Mouse (Mus musculus) neural tube, embryonic 15.5 days (tissue): ENCODE measurements around the gene Ppp1r12a. TPM values are rescaled to one million over a fixed set of nuclear protein-coding genes. Genes with fewer than 3 reads are reported as not detected.

Experiments used
- ATAC-seq: fragments of 200-750 bp; cut with Nextera tagmentation; 2 replicates; pipeline ENCODE4 v1.8.0; 2017; ENCODE audit warnings: mild to moderate bottlenecking, moderate TSS enrichment, moderate library complexity; ENCODE audit not compliant: low FRiP score
- H3K27ac ChIP-seq: fragments of 300-500 bp; sonication (generic); replicated peaks from 2 replicates; pipeline ENCODE4 v1.5.1; 2015; ENCODE audit warnings: mild to moderate bottlenecking, inconsistent platforms
- H3K27me3 ChIP-seq: fragments of 300-500 bp; sonication (generic); replicated peaks from 2 replicates; pipeline ENCODE4 v1.6.1; 2015; ENCODE audit warnings: inconsistent platforms
- H3K36me3 ChIP-seq: fragments of 300-500 bp; sonication (generic); 2 replicates; pipeline ENCODE4 v1.6.1; 2015; ENCODE audit warnings: inconsistent platforms
- H3K4me1 ChIP-seq: fragments of 300-500 bp; sonication (generic); 2 replicates; pipeline ENCODE4 v1.6.1; 2015; ENCODE audit warnings: inconsistent platforms
- H3K4me2 ChIP-seq: fragments of 300-500 bp; sonication (generic); 2 replicates; pipeline ENCODE4 v1.6.1; 2015; ENCODE audit warnings: inconsistent platforms, mild to moderate bottlenecking, moderate library complexity
- H3K4me3 ChIP-seq: fragments of 300-500 bp; sonication (generic); replicated peaks from 2 replicates; pipeline ENCODE4 v1.5.1; 2015; ENCODE audit warnings: mild to moderate bottlenecking, inconsistent platforms
- H3K9ac ChIP-seq: fragments of 300-500 bp; sonication (generic); replicated peaks from 2 replicates; pipeline ENCODE4 v1.6.1; 2015; ENCODE audit warnings: mild to moderate bottlenecking, inconsistent platforms
- H3K9me3 ChIP-seq: fragments of 300-500 bp; sonication (generic); replicated peaks from 2 replicates; pipeline ENCODE4 v1.6.1; 2016; ENCODE audit warnings: inconsistent platforms
- WGBS: fragments of 180-500 bp; shearing (Covaris S2); methylation state at CpG from one replicate; pipeline ENCODE4 v1.1.7; 2015; ENCODE audit warnings: mixed read lengths; 5-methylcytosine and 5-hydroxymethylcytosine counted together
- polyA plus RNA-seq: library from polyadenylated mRNA; unstranded; fragments of >200 nt; fragmentation: Nextera tagmentation; extraction: Ambion mirVana; gene quantifications from 2 replicates; pipeline ENCODE4 v1.2.1, GENCODE M21; 2015

Ppp1r12a gene
- 63.4 and 73.3 TPM in 2 replicates for polyA plus RNA-seq

DNA sequence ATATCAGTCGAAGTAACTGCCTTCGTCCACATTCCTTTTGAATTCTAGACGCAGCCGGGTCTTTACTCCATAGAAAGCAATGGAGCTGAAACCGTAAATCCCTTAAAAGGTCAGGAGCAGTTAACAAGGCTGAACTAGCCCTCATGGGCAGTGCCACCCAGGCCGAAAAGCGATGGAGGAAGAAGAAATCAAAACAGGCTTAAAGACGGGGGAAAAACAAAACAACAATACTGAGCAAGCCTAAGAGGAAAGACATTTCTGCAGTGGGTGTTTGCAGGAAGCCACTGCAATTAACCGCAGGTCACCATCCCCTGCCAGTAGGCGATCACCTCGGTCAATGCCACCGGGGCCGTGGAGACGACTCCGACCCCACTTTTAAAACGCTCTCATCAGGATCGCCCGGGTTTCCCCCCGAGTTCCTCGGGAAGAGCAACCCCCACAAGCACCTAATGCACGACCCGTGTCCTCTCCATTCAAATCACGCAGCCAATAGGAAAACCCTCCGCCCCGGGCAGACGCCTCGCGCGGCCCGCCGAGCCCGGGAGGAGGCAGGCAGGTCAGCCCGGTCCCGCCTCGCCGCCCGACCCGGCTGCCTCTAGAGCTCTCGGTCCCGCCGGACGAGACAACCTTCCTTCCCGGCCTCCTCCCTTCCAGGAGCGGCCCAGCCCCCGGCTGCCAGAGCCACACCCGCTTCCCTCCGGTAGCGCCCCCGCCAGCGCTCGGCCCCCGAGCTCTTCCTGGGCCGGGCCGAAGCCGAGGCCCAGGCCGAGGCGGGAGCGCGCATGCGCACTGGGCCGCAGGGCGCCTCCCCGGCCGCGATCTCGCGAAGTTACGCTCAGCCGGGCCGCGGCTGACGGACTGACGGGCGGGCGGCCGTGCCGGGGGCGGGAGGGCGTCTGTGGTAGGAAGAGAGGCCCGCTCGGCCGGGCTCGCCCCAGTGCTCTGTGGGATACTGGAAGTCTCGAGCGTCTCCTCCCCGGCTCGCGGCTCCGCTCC is at the start of gene Ppp1r12a:
Gene Ppp1r12a, plus strand, starts transcription at position 933 of the 996 bp plus-strand sequence.
- Histone ChIP-seq H3K9me3 (no peaks in the 10 kb centered on the region), H3K4me2 (peak within 1 kb of the TSS; percentile 67), H3K27ac (peak within 1 kb of the TSS; percentile 97), H3K36me3 (no peaks in the 10 kb centered on the region), H3K4me3 (peak within 1 kb of the TSS; percentile 99), H3K27me3 (no peaks in the 10 kb centered on the region), H3K4me1 (peaks cover 30% of the 10 kb centered on the region), H3K9ac (peak within 1 kb of the TSS; percentile 100)
- under 1% methylated on average over 87 of the region's 89 CpGs for WGBS
- ATAC-seq: peak; percentile 94

GRCm38 (mm10) chr10:108113361-108114237 is 48.4 kb upstream of the Ppp1r12a start:
- 58% methylated on average over 17 of the region's 17 CpGs for WGBS
- no peak overlapping the region for H3K9ac ChIP-seq

GRCm38 (mm10) chr10:108118200-108119163 is 43.5 kb upstream of the Ppp1r12a start:
- whole genome bisulfite sequencing: 81% methylated on average over 13 of the region's 13 CpGs
- ATAC-seq: no peak
- no peak overlapping the region for H3K4me2 ChIP-seq
- H3K36me3 ChIP-seq: no peaks in the 10 kb centered on the region
- H3K27me3 ChIP-seq: no peaks in the 10 kb centered on the region
- H3K9me3 ChIP-seq: no peaks in the 10 kb centered on the region
- H3K4me3 ChIP-seq: no peak overlapping the region
- no peaks in the 10 kb centered on the region for H3K4me1 ChIP-seq
- no peak overlapping the region for H3K27ac ChIP-seq
- no peak overlapping the region for H3K9ac ChIP-seq

More at GRCm38 (mm10) chr10:108113361-108114237, 48.4 kb upstream of the Ppp1r12a start:
- no peaks in the 10 kb centered on the region for H3K36me3 ChIP-seq
- no peak overlapping the region for H3K27ac ChIP-seq
- H3K4me3 ChIP-seq: peak overlapping the region; percentile 24; the same call in 1 of the 2 replicates
- peak overlapping the region; percentile 47 for H3K4me2 ChIP-seq
- H3K4me1 ChIP-seq: no peaks in the 10 kb centered on the region
- ATAC-seq: peak; percentile 45; the same call in 1 of the 2 replicates
- H3K27me3 ChIP-seq: no peaks in the 10 kb centered on the region
- no peaks in the 10 kb centered on the region for H3K9me3 ChIP-seq

- H3K27me3 ChIP-seq: no peaks in the 10 kb centered on the region
- H3K4me2 ChIP-seq: no peak overlapping the region
- no peaks in the 10 kb centered on the region for H3K4me1 ChIP-seq
- 88% methylated on average over 1 of the region's 1 CpGs for WGBS
- H3K27ac ChIP-seq: no peak overlapping the region
- H3K36me3 ChIP-seq: no peaks in the 10 kb centered on the region
- no peaks in the 10 kb centered on the region for H3K9me3 ChIP-seq
- no peak overlapping the region for H3K9ac ChIP-seq
- H3K4me3 ChIP-seq: no peak overlapping the region
- ATAC-seq: no peak
Measured at GRCm38 (mm10) chr10:108119416-108119815, 42.6 kb upstream of the Ppp1r12a start.

GRCm38 (mm10) chr10:108124934-108125599 is 36.9 kb upstream of the Ppp1r12a start:
- WGBS: 81% methylated on average over 3 of the region's 3 CpGs
- no peak overlapping the region for H3K4me3 ChIP-seq
- no peak overlapping the region for H3K27ac ChIP-seq
- ATAC-seq: no peak
- H3K27me3 ChIP-seq: no peaks in the 10 kb centered on the region
- no peaks in the 10 kb centered on the region for H3K9me3 ChIP-seq
- H3K4me2 ChIP-seq: no peak overlapping the region
- H3K9ac ChIP-seq: no peak overlapping the region
- H3K36me3 ChIP-seq: no peaks in the 10 kb centered on the region
- no peaks in the 10 kb centered on the region for H3K4me1 ChIP-seq

DNA sequence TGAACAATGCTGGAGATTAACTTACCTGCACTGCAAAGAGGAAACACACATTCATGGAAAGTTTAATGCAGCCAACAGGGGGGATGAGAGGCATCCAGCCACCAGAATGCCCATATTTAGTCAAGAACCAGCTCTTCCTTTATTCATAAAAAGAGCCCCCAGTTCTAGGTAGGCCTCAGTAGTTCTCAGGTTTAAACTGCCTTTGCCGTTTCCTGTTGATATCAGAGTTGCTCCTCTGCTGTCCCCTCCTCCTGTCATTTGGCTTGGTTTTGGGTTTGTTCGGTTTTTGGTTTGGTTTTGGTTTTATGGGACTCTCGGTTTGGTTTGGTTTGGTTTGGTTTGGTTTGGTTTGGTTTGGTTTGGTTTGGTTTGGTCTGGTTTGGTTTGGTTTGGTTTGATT is 32.8 kb upstream of the Ppp1r12a start:
- ATAC-seq: no peak
- H3K4me1 ChIP-seq: no peaks in the 10 kb centered on the region
- 97% methylated on average over 3 of the region's 3 CpGs for WGBS
- H3K9me3 ChIP-seq: no peaks in the 10 kb centered on the region
- H3K4me3 ChIP-seq: no peak overlapping the region
- H3K27ac ChIP-seq: no peak overlapping the region
- H3K27me3 ChIP-seq: no peaks in the 10 kb centered on the region
- no peak overlapping the region for H3K9ac ChIP-seq
- H3K36me3 ChIP-seq: no peaks in the 10 kb centered on the region
- H3K4me2 ChIP-seq: no peak overlapping the region

DNA sequence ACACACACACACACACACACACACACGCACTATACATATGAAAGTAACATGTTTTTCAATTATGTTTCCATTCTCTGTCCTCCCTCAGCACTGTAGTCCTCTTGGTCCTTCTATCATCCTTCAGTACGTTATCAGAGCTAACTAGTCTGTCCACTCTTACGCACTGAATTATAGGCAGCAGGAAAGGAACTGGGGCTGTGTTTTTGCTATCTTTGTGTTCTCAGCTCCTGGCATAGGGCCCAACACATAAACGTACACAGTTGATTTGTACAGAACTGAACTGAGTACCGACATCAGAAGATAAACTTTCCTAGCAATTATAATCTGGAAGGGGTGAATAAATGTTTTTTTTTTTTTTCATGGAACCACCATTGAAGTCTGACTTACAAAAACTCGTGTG is 30.1 kb upstream of the Ppp1r12a start:
- no peak overlapping the region for H3K27ac ChIP-seq
- no peak overlapping the region for H3K4me2 ChIP-seq
- H3K36me3 ChIP-seq: no peaks in the 10 kb centered on the region
- no peak overlapping the region for H3K4me3 ChIP-seq
- no peaks in the 10 kb centered on the region for H3K9me3 ChIP-seq
- H3K4me1 ChIP-seq: no peaks in the 10 kb centered on the region
- ATAC-seq: no peak
- no peaks in the 10 kb centered on the region for H3K27me3 ChIP-seq
- H3K9ac ChIP-seq: no peak overlapping the region
- WGBS: 75% methylated on average over 6 of the region's 6 CpGs

DNA sequence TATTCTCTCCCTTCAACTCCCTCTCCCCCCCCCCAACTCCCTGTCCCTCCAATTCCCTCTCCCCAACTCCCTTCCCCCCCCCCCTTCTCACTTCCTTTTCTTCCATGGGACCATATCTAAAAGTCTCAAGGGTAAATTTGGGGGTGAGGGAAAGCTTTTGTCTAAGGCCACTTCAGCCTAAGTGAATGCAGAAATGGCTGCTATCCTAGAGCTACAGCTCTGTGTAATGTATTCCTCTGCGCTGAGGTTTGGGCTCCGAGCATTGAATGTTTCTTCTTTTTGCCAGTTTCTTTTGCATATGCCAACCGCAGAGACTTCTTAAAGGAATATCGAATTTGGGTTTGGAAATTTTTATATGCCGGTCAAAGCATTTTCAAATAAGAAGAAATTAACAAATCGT is 28.7 kb upstream of the Ppp1r12a start:
- Histone ChIP-seq H3K36me3 (no peaks in the 10 kb centered on the region), H3K9ac (no peak overlapping the region), H3K4me2 (no peak overlapping the region), H3K4me3 (no peak overlapping the region), H3K4me1 (no peaks in the 10 kb centered on the region), H3K27ac (peak overlapping the region; percentile 45; the same call in 1 of the 2 replicates), H3K9me3 (no peaks in the 10 kb centered on the region), H3K27me3 (no peaks in the 10 kb centered on the region)
- 79% methylated on average over 6 of the region's 6 CpGs for WGBS
- peak; percentile 62; the same call in 1 of the 2 replicates for ATAC-seq

GRCm38 (mm10) chr10:108133745-108134144 is 28.2 kb upstream of the Ppp1r12a start:
- H3K9ac ChIP-seq: no peak overlapping the region
- no peaks in the 10 kb centered on the region for H3K4me1 ChIP-seq
- 53% methylated on average over 5 of the region's 5 CpGs for WGBS
- no peaks in the 10 kb centered on the region for H3K36me3 ChIP-seq
- no peaks in the 10 kb centered on the region for H3K9me3 ChIP-seq
- no peaks in the 10 kb centered on the region for H3K27me3 ChIP-seq
- no peak overlapping the region for H3K4me3 ChIP-seq
- ATAC-seq: peak; percentile 88
- H3K4me2 ChIP-seq: no peak overlapping the region
- peak overlapping the region; percentile 49 for H3K27ac ChIP-seq

GRCm38 (mm10) chr10:108138347-108138746 is 23.6 kb upstream of the Ppp1r12a start:
- no peak overlapping the region for H3K9ac ChIP-seq
- no peak for ATAC-seq
- H3K27ac ChIP-seq: no peak overlapping the region
- H3K4me2 ChIP-seq: no peak overlapping the region
- H3K4me3 ChIP-seq: no peak overlapping the region
- no peaks in the 10 kb centered on the region for H3K36me3 ChIP-seq
- no peaks in the 10 kb centered on the region for H3K27me3 ChIP-seq
- WGBS: 86% methylated on average over 5 of the region's 5 CpGs
- no peaks in the 10 kb centered on the region for H3K4me1 ChIP-seq
- H3K9me3 ChIP-seq: no peaks in the 10 kb centered on the region
